Mouse (Mus musculus) cortical plate, adult 2 months (tissue): ENCODE data around the gene Kat2b.

Experiments
- CTCF ChIP-seq: fragments of 200-500 bp; IDR thresholded peaks from 2 replicates; pipeline ENCODE4 v1.5.1; 2011; ENCODE audit warnings: mild to moderate bottlenecking, control low read depth, low read length; ENCODE audit not compliant: insufficient read depth; ENCODE audit errors: extremely low read depth
- POLR2A ChIP-seq: fragments of 200-500 bp; IDR thresholded peaks from 2 replicates; pipeline ENCODE4 v1.6.1; 2011; ENCODE audit warnings: mild to moderate bottlenecking, low read length, control low read depth; ENCODE audit not compliant: insufficient read depth; ENCODE audit errors: extremely low read depth

DNA sequence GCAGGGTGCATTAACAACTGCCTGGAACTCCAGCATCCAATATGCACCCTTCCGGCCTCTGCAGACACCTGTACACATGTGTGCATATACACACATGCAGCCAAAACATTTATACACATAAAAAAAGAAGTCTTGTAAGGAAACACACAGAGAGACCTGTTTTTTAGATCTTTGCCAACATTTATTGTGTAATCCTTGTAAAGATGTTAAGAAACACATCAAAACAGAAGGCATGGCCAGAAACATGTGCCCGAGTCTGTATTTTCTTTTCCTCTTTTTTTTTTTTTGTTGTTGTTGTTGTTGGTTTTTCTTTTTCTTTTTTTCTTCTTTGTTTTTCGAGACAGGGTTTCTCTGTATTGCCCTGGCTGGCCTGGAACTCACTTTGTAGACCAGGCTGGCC is 59.5 kb downstream of the Kat2b start:
- no peak for TF ChIP-seq CTCF
- no peak for TF ChIP-seq POLR2A
